Mouse (Mus musculus) left cerebral cortex, adult 2 months (tissue): ENCODE data around the gene Fgfr2. TPM values are rescaled to one million over a fixed set of nuclear protein-coding genes. Genes with fewer than 3 reads are reported as not detected.

Experiments
- DNase-seq, 2 experiments: peaks; one replicate each; pipeline ENCODE4 v3.0.0; 2021 to 2022; ENCODE audit warnings: low spot score in 2 of 2, mixed read lengths in 1 of 2; ENCODE audit errors: extremely low spot score in 1 of 2
- H3K27ac ChIP-seq: fragments of 200-600 bp; 2 replicates; pipeline ENCODE4 v1.8.1; 2022
- H3K4me3 ChIP-seq: fragments of 200-600 bp; 2 replicates; pipeline ENCODE4 v1.8.1; 2022
- CTCF ChIP-seq: fragments of 200-600 bp; IDR thresholded peaks from 2 replicates; pipeline ENCODE4 v1.8.1; 2022; ENCODE audit warnings: antibody characterized with exemption, mild to moderate bottlenecking, moderate library complexity
- intact Hi-C: fragments of 180-260 bp; cut with DNase I; formaldehyde crosslinking; loops from one replicate; pipeline ENCODE4 v1.15.1; 2025
- long read RNA-seq, 2 experiments: library from polyadenylated mRNA; stranded (forward); transcript quantifications; one replicate each; pipeline ENCODE4 v2.0.0; 2021; ENCODE audit warnings: borderline mapping rate in 2 of 2
- total RNA-seq, 2 experiments: library from RNA; stranded (reverse); gene quantifications; 2 replicates each; pipeline ENCODE4 v1.2.3; 2021

The Fgfr2 gene
- total RNA-seq, result 10 to 100 TPM; 47.3 to 47.4 TPM
- long read RNA-seq, experiment 1, full-length matches to known transcripts, result 10 of 95 reads
- long read RNA-seq, experiment 1, partial matches to known transcripts, result 8 of 95 reads
- long read RNA-seq, experiment 1, other reads (novel, unspliced or antisense), result 77 of 95 reads
- long read RNA-seq, experiment 2, full-length matches to known transcripts, result 14 of 104 reads
- long read RNA-seq, experiment 2, partial matches to known transcripts, result 9 of 104 reads
- long read RNA-seq, experiment 2, other reads (novel, unspliced or antisense), result 81 of 104 reads

GRCm38 (mm10) chr7:133123244-133123998 lies at the start of gene Fgfr2:
Gene Fgfr2, minus strand, starts transcription at chr7:133123350.
- DNase-seq, result peak in 1 of 2 experiments; percentile 33
- Histone ChIP-seq H3K27ac (peak within 1 kb of the TSS; percentile 88), H3K4me3 (peak within 1 kb of the TSS; percentile 90)
- TF ChIP-seq CTCF, result no peak
- intact Hi-C loops, result loop anchor here (2.0 to 5.0 kb wide), 2 partner anchors 311 to 513 kb away; partner anchors contain the start of genes Edrf1 and Fam53b

GRCm38 (mm10) chr7:133171403-133172032 lies 48.4 kb upstream of the Fgfr2 start:
- Histone ChIP-seq H3K4me3 (no peak overlapping the region), H3K27ac (no peak overlapping the region)
- no peak for TF ChIP-seq CTCF
- DNase-seq, result no peak
- intact Hi-C loops, result no loop called here

GRCm38 (mm10) chr7:133168928-133169327 lies 45.8 kb upstream of the Fgfr2 start:
- TF ChIP-seq CTCF, result no peak
- H3K4me3 ChIP-seq, result no peak overlapping the region
- intact Hi-C loops, result no loop called here
- H3K27ac ChIP-seq, result no peak overlapping the region
- DNase-seq, result no peak

DNA sequence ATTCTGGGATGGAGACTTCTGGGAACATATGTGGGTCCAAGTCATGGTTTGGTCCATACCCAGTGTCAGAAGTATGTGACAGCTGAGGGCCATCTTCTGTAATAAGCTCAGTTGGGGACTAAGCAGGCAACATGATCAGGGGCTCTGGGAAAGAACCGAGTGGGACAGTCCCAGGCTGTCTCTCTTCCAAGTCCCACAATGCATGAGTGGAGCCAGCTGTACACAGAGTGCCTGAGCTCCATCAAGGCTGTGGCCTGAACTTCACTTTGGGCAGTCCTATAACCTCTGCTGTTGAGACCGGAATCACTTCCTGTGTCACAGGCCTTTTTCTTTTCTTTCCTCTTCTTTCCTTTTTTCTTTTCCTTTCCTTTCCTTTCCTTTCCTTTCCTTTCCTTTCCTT lies 44.8 kb upstream of the Fgfr2 start:
- H3K27ac ChIP-seq, result no peak overlapping the region
- intact Hi-C loops, result no loop called here
- TF ChIP-seq CTCF, result no peak
- no peak for DNase-seq
- no peak overlapping the region for H3K4me3 ChIP-seq

DNA sequence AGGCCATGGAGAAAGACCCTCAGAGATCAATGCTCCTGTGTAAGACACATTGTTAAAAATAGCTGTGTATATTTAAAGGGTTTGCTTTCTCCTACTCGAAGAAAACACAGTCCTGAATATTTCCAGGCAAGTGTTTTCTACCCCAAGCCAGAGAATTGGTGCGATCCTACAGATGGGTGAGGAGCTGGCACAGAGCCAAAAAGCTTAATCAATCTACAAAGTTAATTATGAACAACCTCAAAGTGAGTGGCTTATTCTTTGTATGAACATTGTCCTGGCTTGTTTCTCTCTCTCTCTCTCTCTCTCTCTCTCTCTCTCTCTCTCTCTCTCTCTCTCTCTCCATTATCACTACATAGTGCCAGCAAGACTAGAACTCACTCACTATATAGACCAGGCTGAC lies 41.6 kb upstream of the Fgfr2 start:
- TF ChIP-seq CTCF, result no peak
- intact Hi-C loops, result no loop called here
- no peak for DNase-seq

GRCm38 (mm10) chr7:133163011-133163410 lies 39.9 kb upstream of the Fgfr2 start:
- H3K27ac ChIP-seq, result no peak overlapping the region
- no peak for DNase-seq
- no peak overlapping the region for H3K4me3 ChIP-seq
- no peak for TF ChIP-seq CTCF
- intact Hi-C loops, result no loop called here

More for the DNA sequence above, 41.6 kb upstream of the Fgfr2 start:
- Histone ChIP-seq H3K27ac (no peak overlapping the region), H3K4me3 (no peak overlapping the region)

- intact Hi-C loops, result no loop called here
- no peak for DNase-seq
- H3K27ac ChIP-seq, result no peak overlapping the region
- TF ChIP-seq CTCF, result no peak
- no peak overlapping the region for H3K4me3 ChIP-seq
Measured at GRCm38 (mm10) chr7:133162131-133162530, 39.0 kb upstream of the Fgfr2 start.

DNA sequence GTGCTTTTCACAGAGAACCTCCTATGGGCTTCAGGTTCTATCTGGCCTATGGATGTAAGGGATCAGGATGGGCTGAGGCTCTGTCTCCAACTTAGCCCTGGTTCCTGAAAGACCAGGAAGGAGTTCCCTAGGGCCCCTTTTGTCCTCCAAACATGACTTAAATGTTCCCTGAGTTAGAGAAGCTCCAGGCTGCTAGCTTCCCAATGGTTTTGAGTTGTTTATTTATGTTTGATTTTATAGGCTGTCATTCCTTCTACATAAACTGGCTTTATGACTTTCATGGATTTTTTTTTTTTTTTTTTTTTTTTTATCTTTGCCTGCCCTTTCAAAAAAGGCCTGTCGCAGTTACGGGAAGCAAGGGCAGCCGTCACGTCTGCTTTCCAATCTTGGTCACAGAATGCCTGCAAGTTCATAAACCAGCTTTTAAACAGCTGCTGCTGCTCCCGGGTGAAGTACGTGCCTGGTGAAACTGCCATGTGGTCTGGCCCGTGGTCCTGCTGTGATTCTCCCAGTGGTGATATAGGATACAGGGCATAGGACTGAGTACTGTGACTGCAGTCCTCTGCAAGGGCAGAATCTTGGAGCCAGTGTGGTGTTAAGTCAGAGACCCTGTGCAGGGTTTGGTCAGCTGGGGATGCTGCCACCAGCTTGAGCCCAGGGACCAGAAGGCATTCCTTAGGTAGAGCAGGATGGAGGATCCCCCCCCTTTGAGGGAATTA lies 38.4 kb upstream of the Fgfr2 start:
- TF ChIP-seq CTCF, result no peak
- no peak for DNase-seq
- Histone ChIP-seq H3K27ac (no peak overlapping the region), H3K4me3 (no peak overlapping the region)
- intact Hi-C loops, result no loop called here

- Histone ChIP-seq H3K27ac (no peak overlapping the region), H3K4me3 (no peak overlapping the region)
- no peak for DNase-seq
- no peak for TF ChIP-seq CTCF
- intact Hi-C loops, result no loop called here
Measured at GRCm38 (mm10) chr7:133159519-133159918, 36.4 kb upstream of the Fgfr2 start.

- H3K4me3 ChIP-seq, result no peak overlapping the region
Measured at GRCm38 (mm10) chr7:133155621-133156020, 32.5 kb upstream of the Fgfr2 start.

DNA sequence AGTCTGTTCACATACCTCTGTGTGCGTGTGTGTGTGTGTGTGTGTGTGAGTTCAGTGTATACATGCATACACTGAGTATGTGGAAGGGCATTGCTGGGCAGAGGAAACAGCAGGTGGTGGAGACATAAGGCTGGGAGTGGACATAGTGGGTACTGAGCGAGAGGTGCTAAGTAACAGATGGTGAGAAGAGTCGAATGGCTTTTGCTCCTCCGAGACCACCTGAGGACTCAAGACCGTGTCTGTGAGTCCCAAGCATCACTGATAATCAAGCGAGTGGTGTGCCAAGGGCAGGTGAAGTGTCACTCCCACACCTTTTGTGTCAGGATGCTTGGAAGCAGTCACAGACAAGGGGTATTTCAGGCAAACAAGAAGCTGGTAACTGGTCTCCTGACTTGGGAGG lies 31.7 kb upstream of the Fgfr2 start:
- Histone ChIP-seq H3K4me3 (no peak overlapping the region), H3K27ac (no peak overlapping the region)
- DNase-seq, result no peak
- intact Hi-C loops, result no loop called here
- TF ChIP-seq CTCF, result no peak

More at GRCm38 (mm10) chr7:133155621-133156020, 32.5 kb upstream of the Fgfr2 start:
- H3K27ac ChIP-seq, result no peak overlapping the region
- DNase-seq, result no peak
- intact Hi-C loops, result no loop called here
- no peak for TF ChIP-seq CTCF
